Mouse (Mus musculus) intestine, postnatal 0 days (tissue): Measurements from ENCODE around the gene Stxbp1. TPM values are rescaled to one million over a fixed set of nuclear protein-coding genes. Genes with fewer than 3 reads are reported as not detected.
A peak's percentile ranks its signal among the peaks of the same experiment; 100 is the strongest.

ENCODE experiments used
- ATAC-seq: fragments of 200-750 bp; cut with Nextera tagmentation; 2 replicates; pipeline ENCODE4 v1.8.0; 2017; ENCODE audit warnings: mild to moderate bottlenecking, moderate TSS enrichment, moderate library complexity
- H3K27ac ChIP-seq: fragments of 300-500 bp; sonication (generic); 2 replicates; pipeline ENCODE4 v1.5.1; 2014; ENCODE audit warnings: mild to moderate bottlenecking, low read depth, low read length, moderate library complexity
- H3K27me3 ChIP-seq: fragments of 300-500 bp; sonication (generic); replicated peaks from 2 replicates; pipeline ENCODE4 v1.6.1; 2014; ENCODE audit warnings: low read length, mixed read lengths; ENCODE audit not compliant: control insufficient read depth, insufficient read depth
- H3K36me3 ChIP-seq: fragments of 300-500 bp; sonication (generic); 2 replicates; pipeline ENCODE4 v1.6.1; 2014; ENCODE audit warnings: mild to moderate bottlenecking, moderate library complexity; ENCODE audit not compliant: control insufficient read depth, insufficient read depth
- H3K4me1 ChIP-seq: fragments of 300-500 bp; sonication (generic); replicated peaks from 2 replicates; pipeline ENCODE4 v1.6.1; 2014; ENCODE audit warnings: antibody characterized with exemption, low read length, mixed read lengths; ENCODE audit not compliant: control insufficient read depth, insufficient read depth
- H3K4me2 ChIP-seq: fragments of 300-500 bp; sonication (generic); replicated peaks from 2 replicates; pipeline ENCODE4 v1.6.1; 2014; ENCODE audit warnings: low read depth, mild to moderate bottlenecking, moderate library complexity
- H3K4me3 ChIP-seq: fragments of 300-500 bp; sonication (generic); 2 replicates; pipeline ENCODE4 v1.5.1; 2014; ENCODE audit warnings: low read depth, low read length
- H3K9ac ChIP-seq: fragments of 300-500 bp; sonication (generic); 2 replicates; pipeline ENCODE4 v1.6.1; 2014; ENCODE audit warnings: mild to moderate bottlenecking, low read depth, low read length
- H3K9me3 ChIP-seq: fragments of 300-500 bp; sonication (generic); 2 replicates; pipeline ENCODE4 v1.6.1; 2016; ENCODE audit warnings: mixed run types; ENCODE audit not compliant: control insufficient read depth
- CTCF ChIP-seq: sonication (generic); IDR thresholded peaks from 2 replicates; pipeline ENCODE4 v1.5.1; 2016; ENCODE audit warnings: low read depth, mild to moderate bottlenecking, control low read depth, antibody characterized with exemption, moderate library complexity
- WGBS: fragments of 180-500 bp; shearing (Covaris S2); extraction: QIAGEN DNeasy Blood & Tissue Kit; methylation state at CpG from one replicate; pipeline ENCODE4 v1.1.7; 2014; 5-methylcytosine and 5-hydroxymethylcytosine counted together
- polyA plus RNA-seq: library from polyadenylated mRNA; unstranded; fragments of >200 nt; fragmentation: Nextera tagmentation; extraction: Ambion mirVana; gene quantifications from 2 replicates; pipeline ENCODE4 v1.2.1, GENCODE M21; 2015

Stxbp1 gene
- polyA plus RNA-seq, 1 experiment from 2014 or later, result 12.2 TPM

GRCm38 (mm10) chr2:32751665-32752033, 95.4 kb downstream of the Stxbp1 start:
- 34% methylated on average over 10 of the region's 10 CpGs for WGBS
- H3K27ac ChIP-seq, result peak overlapping the region; percentile 35; the same call in 1 of the 2 replicates

GRCm38 (mm10) chr2:32750887-32751664, 96.0 kb downstream of the Stxbp1 start:
- peak overlapping the region; percentile 28; the same call in 1 of the 2 replicates for H3K9ac ChIP-seq
- H3K27ac ChIP-seq, result peak overlapping the region; percentile 35; the same call in 1 of the 2 replicates

More at GRCm38 (mm10) chr2:32751665-32752033, 95.4 kb downstream of the Stxbp1 start:
- Histone ChIP-seq H3K9me3 (no peaks in the 10 kb centered on the region), H3K27me3 (no peaks in the 10 kb centered on the region), H3K4me1 (no peaks in the 10 kb centered on the region), H3K4me3 (peak overlapping the region; percentile 39), H3K4me2 (peak overlapping the region; percentile 62), H3K9ac (peak overlapping the region; percentile 28; the same call in 1 of the 2 replicates), H3K36me3 (peaks cover 18% of the 10 kb centered on the region; the same call in 1 of the 2 replicates)
- no peak for TF ChIP-seq CTCF
- peak; percentile 29 for ATAC-seq

GRCm38 (mm10) chr2:32750199-32750598, 96.8 kb downstream of the Stxbp1 start:
- TF ChIP-seq CTCF, result peak; percentile 43
- Histone ChIP-seq H3K9ac (no peak overlapping the region), H3K27ac (no peak overlapping the region), H3K27me3 (no peaks in the 10 kb centered on the region), H3K4me2 (no peak overlapping the region), H3K4me1 (no peaks in the 10 kb centered on the region), H3K9me3 (no peaks in the 10 kb centered on the region), H3K36me3 (peaks cover 27% of the 10 kb centered on the region; the same call in 1 of the 2 replicates), H3K4me3 (no peak overlapping the region)
- ATAC-seq, result no peak
- WGBS, result 70% methylated on average over 7 of the region's 7 CpGs

More at GRCm38 (mm10) chr2:32750887-32751664, 96.0 kb downstream of the Stxbp1 start:
- Histone ChIP-seq H3K4me1 (no peaks in the 10 kb centered on the region), H3K9me3 (no peaks in the 10 kb centered on the region), H3K4me2 (peak overlapping the region; percentile 62), H3K4me3 (peak overlapping the region; percentile 39), H3K27me3 (no peaks in the 10 kb centered on the region), H3K36me3 (peaks cover 20% of the 10 kb centered on the region; the same call in 1 of the 2 replicates)
- no peak for TF ChIP-seq CTCF
- ATAC-seq, result peak; percentile 86
- 17% methylated on average over 31 of the region's 31 CpGs for WGBS

GRCm38 (mm10) chr2:32749082-32749481, 98.0 kb downstream of the Stxbp1 start:
- Histone ChIP-seq H3K9me3 (no peaks in the 10 kb centered on the region), H3K4me3 (no peak overlapping the region), H3K36me3 (peaks cover 20% of the 10 kb centered on the region; the same call in 1 of the 2 replicates), H3K27ac (no peak overlapping the region), H3K27me3 (no peaks in the 10 kb centered on the region), H3K4me1 (no peaks in the 10 kb centered on the region), H3K4me2 (no peak overlapping the region), H3K9ac (no peak overlapping the region)
- no peak for TF ChIP-seq CTCF
- WGBS, result 90% methylated on average over 16 of the region's 16 CpGs
- no peak for ATAC-seq

GRCm38 (mm10) chr2:32744272-32744982, 102.6 kb downstream of the Stxbp1 start:
- Histone ChIP-seq H3K36me3 (peaks cover 8% of the 10 kb centered on the region; the same call in 1 of the 2 replicates), H3K4me1 (no peaks in the 10 kb centered on the region), H3K4me3 (no peak overlapping the region), H3K27ac (no peak overlapping the region), H3K27me3 (peaks cover 23% of the 10 kb centered on the region), H3K9ac (no peak overlapping the region), H3K4me2 (no peak overlapping the region), H3K9me3 (no peaks in the 10 kb centered on the region)
- ATAC-seq, result no peak
- TF ChIP-seq CTCF, result no peak
- WGBS, result 68% methylated on average over 15 of the region's 15 CpGs

GRCm38 (mm10) chr2:32742173-32742531, 104.9 kb downstream of the Stxbp1 start:
- Histone ChIP-seq H3K27me3 (peaks cover 23% of the 10 kb centered on the region), H3K36me3 (0 out of 2 replicates have a peak, but pooled peaks cover 8% of the 10 kb centered on the region), H3K4me2 (peak overlapping the region; percentile 70), H3K4me3 (peak overlapping the region; percentile 37; the same call in 1 of the 2 replicates), H3K9me3 (no peaks in the 10 kb centered on the region), H3K27ac (no peak overlapping the region), H3K4me1 (no peaks in the 10 kb centered on the region), H3K9ac (no peak overlapping the region)
- no peak for ATAC-seq
- WGBS, result 10% methylated on average over 18 of the region's 18 CpGs
- TF ChIP-seq CTCF, result no peak
